Mouse (Mus musculus) bone marrow macrophage, adult 2 months (primary cell): ENCODE results near the gene Otog.

ENCODE experiments used
- CTCF ChIP-seq: IDR thresholded peaks from 2 replicates; pipeline ENCODE4 v1.5.1; 2012; ENCODE audit warnings: low read depth, mild to moderate bottlenecking, low read length, moderate library complexity
- POLR2A ChIP-seq: IDR thresholded peaks from 2 replicates; pipeline ENCODE4 v1.6.1; 2012; ENCODE audit warnings: mild to moderate bottlenecking, low read depth, low read length, borderline replicate concordance

GRCm38 (mm10) chr7:46314220-46315009, 73.6 kb downstream of the Otog start:
- TF ChIP-seq CTCF (no peak), POLR2A (no peak)
